Mouse (Mus musculus) CH12.LX (cell line): ENCODE data around the gene Tapbpl. TPM values are rescaled to one million over a fixed set of nuclear protein-coding genes. Genes with fewer than 3 reads are reported as not detected.

Source experiments
- DNase-seq: peaks from one replicate; pipeline ENCODE4 v3.0.0-alpha.2; 2013; ENCODE audit errors: extremely low read depth
- H3K27ac ChIP-seq: 2 replicates; pipeline ENCODE4 v1.5.1; 2012; ENCODE audit warnings: low read depth, mild to moderate bottlenecking, control low read depth, moderate library complexity; ENCODE audit not compliant: insufficient read depth
- H3K27me3 ChIP-seq: replicated peaks from 2 replicates; pipeline ENCODE3; 2012; ENCODE audit warnings: inconsistent platforms
- H3K36me3 ChIP-seq, 2 experiments: replicated peaks in 1 of 2; 2 replicates each; pipeline versions ENCODE3 to v1.6.1; 2012; ENCODE audit warnings: inconsistent platforms in 1 of 2, low read length in 1 of 2, mild to moderate bottlenecking in 1 of 2, mixed read lengths in 1 of 2, moderate library complexity in 1 of 2; ENCODE audit not compliant: control insufficient read depth in 1 of 2, insufficient read depth in 1 of 2
- H3K4me1 ChIP-seq, 2 experiments: 2 replicates each; pipeline ENCODE4 v1.6.1; 2012; ENCODE audit warnings: inconsistent platforms in 1 of 2, moderate library complexity in 1 of 2; ENCODE audit not compliant: insufficient read depth in 2 of 2, control insufficient read depth in 1 of 2
- H3K4me2 ChIP-seq: 2 replicates; pipeline ENCODE4 v1.6.1; 2012; ENCODE audit warnings: low read depth, mild to moderate bottlenecking, control low read depth; ENCODE audit not compliant: poor library complexity, insufficient read depth, severe bottlenecking
- H3K4me3 ChIP-seq, 3 experiments: fragments of 150-350 bp in 1 of 3; sonication (generic) in 1 of 3; replicated peaks in 1 of 3; 2 replicates each; pipeline versions ENCODE3 to v1.5.1; 2011 to 2012; ENCODE audit warnings: low read depth in 2 of 3, low read length in 2 of 3, mild to moderate bottlenecking in 2 of 3, moderate library complexity in 2 of 3, control low read depth in 1 of 3, improper control_type of control experiment in 1 of 3, inconsistent platforms in 1 of 3, mixed read lengths in 1 of 3; ENCODE audit not compliant: poor library complexity in 1 of 3
- H3K79me2 ChIP-seq: replicated peaks from 2 replicates; pipeline ENCODE4 v1.6.1; 2012; ENCODE audit warnings: mild to moderate bottlenecking, moderate library complexity; ENCODE audit not compliant: control insufficient read depth, poor library complexity, insufficient read depth, severe bottlenecking; ENCODE audit errors: extremely low read depth
- H3K9ac ChIP-seq: 2 replicates; pipeline ENCODE4 v1.6.1; 2012; ENCODE audit warnings: low read depth, mild to moderate bottlenecking, control low read depth, moderate library complexity; ENCODE audit not compliant: insufficient read depth
- H3K9me3 ChIP-seq: replicated peaks from 2 replicates; pipeline ENCODE3; 2012; ENCODE audit warnings: low read length, inconsistent platforms, mixed read lengths
- BHLHE40 ChIP-seq: IDR thresholded peaks from 2 replicates; pipeline ENCODE4 v1.6.1; 2011; ENCODE audit warnings: mild to moderate bottlenecking, low read depth, low read length, improper control_type of control experiment
- CHD2 ChIP-seq: IDR thresholded peaks from 2 replicates; pipeline ENCODE4 v1.6.1; 2011; ENCODE audit warnings: low read length, improper control_type of control experiment
- CTCF ChIP-seq, 2 experiments: IDR thresholded peaks in 1 of 2; conservative IDR thresholded peaks in 1 of 2; 2 replicates each; pipeline ENCODE4 v1.5.1; 2011 to 2012; ENCODE audit warnings: low read depth in 2 of 2, low read length in 2 of 2, improper control_type of control experiment in 1 of 2, inconsistent platforms in 1 of 2, mild to moderate bottlenecking in 1 of 2, moderate library complexity in 1 of 2
- ELF1 ChIP-seq: IDR thresholded peaks from 2 replicates; pipeline ENCODE4 v1.6.1; 2014; ENCODE audit warnings: low read depth, mild to moderate bottlenecking, inconsistent platforms, low read length, improper control_type of control experiment
- EP300 ChIP-seq: IDR thresholded peaks from 2 replicates; pipeline ENCODE4 v1.6.1; 2011; ENCODE audit warnings: low read length, improper control_type of control experiment
- GABPA ChIP-seq: IDR thresholded peaks from 2 replicates; pipeline ENCODE4 v1.6.1; 2012; ENCODE audit warnings: low read depth, low read length, improper control_type of control experiment, inconsistent platforms; ENCODE audit not compliant: insufficient replicate concordance
- JUND ChIP-seq: conservative IDR thresholded peaks from 2 replicates; pipeline ENCODE4 v1.6.1; 2011; ENCODE audit warnings: low read depth, low read length, improper control_type of control experiment
- KAT2A ChIP-seq: IDR thresholded peaks from 2 replicates; pipeline ENCODE4 v1.6.1; 2012; ENCODE audit warnings: low read length, improper control_type of control experiment, inconsistent platforms; ENCODE audit not compliant: insufficient replicate concordance
- MEF2A ChIP-seq: IDR thresholded peaks from 2 replicates; pipeline ENCODE4 v1.6.1; 2014; ENCODE audit warnings: low read depth, mild to moderate bottlenecking, inconsistent platforms, low read length, improper control_type of control experiment, borderline replicate concordance
- NELFE ChIP-seq: IDR thresholded peaks from 2 replicates; pipeline ENCODE4 v1.6.1; 2011; ENCODE audit warnings: low read depth, low read length, improper control_type of control experiment
- RAD21 ChIP-seq: IDR thresholded peaks from 2 replicates; pipeline ENCODE4 v1.6.1; 2011; ENCODE audit warnings: low read depth, mild to moderate bottlenecking, low read length, improper control_type of control experiment, moderate library complexity
- RCOR1 ChIP-seq: conservative IDR thresholded peaks from 2 replicates; pipeline ENCODE4 v1.6.1; 2012; ENCODE audit warnings: low read depth, mild to moderate bottlenecking, inconsistent platforms, low read length, improper control_type of control experiment
- SMC3 ChIP-seq: IDR thresholded peaks from 2 replicates; pipeline ENCODE4 v1.6.1; 2011; ENCODE audit warnings: low read depth, low read length, improper control_type of control experiment
- TCF12 ChIP-seq: IDR thresholded peaks from 2 replicates; pipeline ENCODE4 v1.6.1; 2014; ENCODE audit warnings: low read depth, mild to moderate bottlenecking, inconsistent platforms, low read length, improper control_type of control experiment
- UBTF ChIP-seq: IDR thresholded peaks from 2 replicates; pipeline ENCODE4 v1.6.1; 2012; ENCODE audit warnings: low read depth, mild to moderate bottlenecking, inconsistent platforms, low read length, improper control_type of control experiment, moderate library complexity
- ZC3H11A ChIP-seq: IDR thresholded peaks from 2 replicates; pipeline ENCODE4 v1.6.1; 2012; ENCODE audit warnings: low read depth, mild to moderate bottlenecking, inconsistent platforms, low read length, improper control_type of control experiment
- ZKSCAN1 ChIP-seq: IDR thresholded peaks from 2 replicates; pipeline ENCODE4 v1.6.1; 2012; ENCODE audit warnings: low read depth, inconsistent platforms, low read length, improper control_type of control experiment, borderline replicate concordance
- ZMIZ1 ChIP-seq: IDR thresholded peaks from 2 replicates; pipeline ENCODE4 v1.6.1; 2012; ENCODE audit warnings: low read depth, mild to moderate bottlenecking, inconsistent platforms, low read length, improper control_type of control experiment
- ZNF384 ChIP-seq: IDR thresholded peaks from 2 replicates; pipeline ENCODE4 v1.6.1; 2012; ENCODE audit warnings: low read depth, low read length, improper control_type of control experiment, inconsistent platforms
- dilution Hi-C: fragments of 300-500 bp; cut with MboI; formaldehyde crosslinking; loops from 2 replicates; pipeline ENCODE4 v1.14.3; 2020; ENCODE audit warnings: low sequenced_read_pairs; ENCODE audit not compliant: extremely low pct_unique_long_range_greater_than_20kb, extremely low pct_ligation_motif_present
- in situ Hi-C: fragments of 300-500 bp; cut with MboI; formaldehyde crosslinking; loops from 3 replicates; pipeline ENCODE4 v1.14.3; 2019; ENCODE audit warnings: low sequenced_read_pairs, low pct_ligation_motif_present, low pct_unique_long_range_greater_than_20kb, mixed read lengths
- polyA plus RNA-seq: library from polyadenylated mRNA; unstranded; fragments of >175 nt; gene quantifications from 2 replicates; pipeline ENCODE4 v1.2.1, GENCODE M21; 2012; ENCODE audit warnings: low read depth; ENCODE audit not compliant: insufficient read length
- total RNA-seq, 2 experiments: library from RNA; depleted of rRNA; stranded (reverse); fragments of 300-350 nt in 1 of 2; fragments of >200 nt in 1 of 2; gene quantifications; 2 replicates each; pipeline ENCODE4 v1.2.3; 2012 to 2014

Gene Tapbpl
- total and polyA plus RNA-seq, 3 experiments, result 16.7 to 19.4 (median 17.7) TPM

GRCm38 (mm10) chr6:125197166-125197565 is 34.5 kb downstream of the Tapbpl start:
- no peak overlapping the region for H3K4me2 ChIP-seq
- peaks cover 2 to 24% of the 10 kb centered on the region in 2 experiments for H3K36me3 ChIP-seq
- peaks cover 0 to 9% of the 10 kb centered on the region in 2 experiments; a peak in 1 of 4 replicates for H3K4me1 ChIP-seq
- no peak overlapping the region for H3K4me3 ChIP-seq
- no peak for TF ChIP-seq TCF12
- DNase-seq, result no peak
- H3K27me3 ChIP-seq, result no peaks in the 10 kb centered on the region
- H3K79me2 ChIP-seq, result peaks cover 14% of the 10 kb centered on the region
- H3K9me3 ChIP-seq, result no peaks in the 10 kb centered on the region
- dilution Hi-C loops, result no loop called here
- no peak overlapping the region for H3K9ac ChIP-seq
- H3K27ac ChIP-seq, result no peak overlapping the region
- in situ Hi-C loops, result no loop called here

GRCm38 (mm10) chr6:125196301-125196700 is 35.4 kb downstream of the Tapbpl start:
- peaks cover 14% of the 10 kb centered on the region for H3K79me2 ChIP-seq
- H3K4me2 ChIP-seq, result no peak overlapping the region
- no peaks in the 10 kb centered on the region for H3K9me3 ChIP-seq
- H3K9ac ChIP-seq, result no peak overlapping the region
- H3K36me3 ChIP-seq, result peaks cover 2 to 24% of the 10 kb centered on the region in 2 experiments
- in situ Hi-C loops, result no loop called here
- no peak overlapping the region for H3K4me3 ChIP-seq
- dilution Hi-C loops, result no loop called here
- peaks cover 0 to 9% of the 10 kb centered on the region in 2 experiments; a peak in 1 of 4 replicates for H3K4me1 ChIP-seq
- TF ChIP-seq CHD2, result no peak
- TF ChIP-seq UBTF, result no peak
- no peak for TF ChIP-seq ZKSCAN1
- TF ChIP-seq ZNF384, result no peak
- TF ChIP-seq BHLHE40, result no peak
- no peak for TF ChIP-seq KAT2A
- TF ChIP-seq ZC3H11A, result no peak
- TF ChIP-seq GABPA, result no peak
- no peak for TF ChIP-seq CTCF (conservative IDR thresholded peaks at IDR 0.05 in 1 of 2, IDR thresholded peaks at IDR 0.05 in 1 of 2; ENCODE audit: low read depth in 2 of 2, low read length in 2 of 2)
- TF ChIP-seq TCF12, result no peak
- no peak for TF ChIP-seq JUND
- no peak for TF ChIP-seq MEF2A
- TF ChIP-seq NELFE, result no peak
- no peak for TF ChIP-seq ZMIZ1
- no peak for TF ChIP-seq RAD21
- no peak for TF ChIP-seq ELF1
- no peak for TF ChIP-seq EP300
- no peak for TF ChIP-seq SMC3
- TF ChIP-seq RCOR1, result no peak
- DNase-seq, result no peak
- no peaks in the 10 kb centered on the region for H3K27me3 ChIP-seq
- H3K27ac ChIP-seq, result no peak overlapping the region
